Mouse (Mus musculus) stomach, postnatal 0 days (tissue): ENCODE data around the gene Hdc. TPM values are rescaled to one million over a fixed set of nuclear protein-coding genes. Genes with fewer than 3 reads are reported as not detected.
"Not testable (repeated sequence)": the region's sequence is repeated elsewhere in the genome, so short reads cannot be mapped to it uniquely, and the experiment has no call there.

Source experiments
- ATAC-seq: fragments of 200-750 bp; cut with Nextera tagmentation; 2 replicates; pipeline ENCODE4 v1.8.0; 2017; ENCODE audit not compliant: low FRiP score, low TSS enrichment
- DNase-seq: peaks from one replicate; pipeline ENCODE4 v3.0.0-alpha.2; 2016; ENCODE audit warnings: low spot score
- H3K27ac ChIP-seq: fragments of 300-500 bp; sonication (generic); replicated peaks from 2 replicates; pipeline ENCODE4 v1.5.1; 2014; ENCODE audit warnings: mild to moderate bottlenecking, control low read depth
- H3K27me3 ChIP-seq: fragments of 300-500 bp; sonication (generic); 2 replicates; pipeline ENCODE4 v1.6.1; 2014; ENCODE audit warnings: low read length; ENCODE audit not compliant: control insufficient read depth, insufficient read depth
- H3K36me3 ChIP-seq: fragments of 300-500 bp; sonication (generic); 2 replicates; pipeline ENCODE4 v1.6.1; 2014; ENCODE audit warnings: low read length, mixed read lengths; ENCODE audit not compliant: control insufficient read depth, insufficient read depth
- H3K4me1 ChIP-seq: fragments of 300-500 bp; sonication (generic); replicated peaks from 2 replicates; pipeline ENCODE4 v1.6.1; 2014; ENCODE audit warnings: antibody characterized with exemption; ENCODE audit not compliant: control insufficient read depth, insufficient read depth
- H3K4me2 ChIP-seq: fragments of 300-500 bp; sonication (generic); replicated peaks from 2 replicates; pipeline ENCODE4 v1.6.1; 2014; ENCODE audit warnings: low read depth, mild to moderate bottlenecking, control low read depth, moderate library complexity
- H3K4me3 ChIP-seq: fragments of 300-500 bp; sonication (generic); 2 replicates; pipeline ENCODE4 v1.5.1; 2014; ENCODE audit warnings: low read depth, low read length, control low read depth
- H3K9ac ChIP-seq: fragments of 300-500 bp; sonication (generic); 2 replicates; pipeline ENCODE4 v1.6.1; 2014; ENCODE audit warnings: mild to moderate bottlenecking, low read length, control low read depth, mixed read lengths
- H3K9me3 ChIP-seq: fragments of 300-500 bp; sonication (generic); 2 replicates; pipeline ENCODE4 v1.6.1; 2016; ENCODE audit warnings: low read length; ENCODE audit not compliant: control insufficient read depth
- CTCF ChIP-seq: IDR thresholded peaks from 2 replicates; pipeline ENCODE4 v1.5.1; 2016; ENCODE audit warnings: antibody characterized with exemption, low read depth, mild to moderate bottlenecking, moderate library complexity
- EP300 ChIP-seq: optimal IDR thresholded peaks from 2 replicates; pipeline ENCODE3; 2016; ENCODE audit warnings: antibody characterized with exemption
- WGBS: fragments of 180-500 bp; shearing (Covaris S2); extraction: QIAGEN DNeasy Blood & Tissue Kit; methylation state at CpG from one replicate; pipeline ENCODE4 v1.1.7; 2014; 5-methylcytosine and 5-hydroxymethylcytosine counted together
- polyA plus RNA-seq: library from polyadenylated mRNA; unstranded; fragments of >200 nt; fragmentation: Nextera tagmentation; extraction: Ambion mirVana; gene quantifications from 2 replicates; pipeline ENCODE4 v1.2.1, GENCODE M21; 2015

Hdc gene
- polyA plus RNA-seq, 1 experiment from 2014 or later: 2.9 TPM

GRCm38 (mm10) chr2:126623138-126623537 is 4.0 kb upstream of the Hdc start:
- DNase-seq: no peak
- no peaks in the 10 kb centered on the region for H3K27me3 ChIP-seq
- H3K27ac ChIP-seq: no peak overlapping the region
- H3K9me3 ChIP-seq: no peaks in the 10 kb centered on the region
- H3K4me3 ChIP-seq: no peak overlapping the region
- no peaks in the 10 kb centered on the region for H3K36me3 ChIP-seq
- TF ChIP-seq EP300: no peak
- no peak for TF ChIP-seq CTCF
- no peak for ATAC-seq
- no peaks in the 10 kb centered on the region for H3K4me1 ChIP-seq
- H3K9ac ChIP-seq: no peak overlapping the region
- no peak overlapping the region for H3K4me2 ChIP-seq

- no peaks in the 10 kb centered on the region for H3K9me3 ChIP-seq
- no peak overlapping the region for H3K9ac ChIP-seq
- WGBS: 82% methylated on average over 2 of the region's 2 CpGs
- no peaks in the 10 kb centered on the region for H3K36me3 ChIP-seq
- H3K4me3 ChIP-seq: no peak overlapping the region
- H3K4me1 ChIP-seq: no peaks in the 10 kb centered on the region
- H3K27me3 ChIP-seq: no peaks in the 10 kb centered on the region
- H3K4me2 ChIP-seq: no peak overlapping the region
- DNase-seq (no peak), ATAC-seq (no peak)
- no peak for TF ChIP-seq CTCF
- TF ChIP-seq EP300: no peak
- H3K27ac ChIP-seq: no peak overlapping the region
Observed at GRCm38 (mm10) chr2:126622455-126622854, 3.4 kb upstream of the Hdc start.

GRCm38 (mm10) chr2:126618470-126619179 is 474 bp downstream of the Hdc start:
- H3K27me3 ChIP-seq: no peaks in the 10 kb centered on the region
- no peak overlapping the region for H3K9ac ChIP-seq
- H3K36me3 ChIP-seq: no peaks in the 10 kb centered on the region
- ATAC-seq (no peak), DNase-seq (no peak)
- no peaks in the 10 kb centered on the region for H3K4me1 ChIP-seq
- no peaks in the 10 kb centered on the region for H3K9me3 ChIP-seq
- H3K4me2 ChIP-seq: no peak overlapping the region
- WGBS: 30% methylated on average over 8 of the region's 8 CpGs
- H3K4me3 ChIP-seq: no peak overlapping the region
- H3K27ac ChIP-seq: no peak overlapping the region
- TF ChIP-seq EP300 (no peak), CTCF (no peak)

GRCm38 (mm10) chr2:126615355-126615754 is 3.7 kb downstream of the Hdc start:
- WGBS: 94% methylated on average over 3 of the region's 3 CpGs
- H3K9me3 ChIP-seq: no peaks in the 10 kb centered on the region
- no peaks in the 10 kb centered on the region for H3K4me1 ChIP-seq
- no peak overlapping the region for H3K9ac ChIP-seq
- H3K27ac ChIP-seq: no peak overlapping the region
- no peak overlapping the region for H3K4me2 ChIP-seq
- no peak for ATAC-seq
- H3K4me3 ChIP-seq: no peak overlapping the region
- H3K36me3 ChIP-seq: no peaks in the 10 kb centered on the region
- TF ChIP-seq CTCF: no peak
- no peak for TF ChIP-seq EP300
- no peaks in the 10 kb centered on the region for H3K27me3 ChIP-seq
- no peak for DNase-seq

- H3K4me1 ChIP-seq, H3K27ac ChIP-seq, H3K27me3 ChIP-seq, DNase-seq, H3K4me2 ChIP-seq, H3K4me3 ChIP-seq, H3K9me3 ChIP-seq, ATAC-seq, H3K9ac ChIP-seq, H3K36me3 ChIP-seq: not testable (repeated sequence)
- WGBS: 64% methylated on average over 12 of the region's 12 CpGs
Observed at GRCm38 (mm10) chr2:126609600-126609999, 9.5 kb downstream of the Hdc start.

- ATAC-seq (no peak), DNase-seq (no peak)
- Histone ChIP-seq H3K9ac (no peak overlapping the region), H3K4me1 (no peaks in the 10 kb centered on the region), H3K4me3 (no peak overlapping the region), H3K9me3 (no peaks in the 10 kb centered on the region), H3K27ac (0 out of 2 replicates have a peak overlapping the region, but pooled peaks have one; percentile 14), H3K4me2 (no peak overlapping the region), H3K27me3 (no peaks in the 10 kb centered on the region), H3K36me3 (no peaks in the 10 kb centered on the region)
- WGBS: 49% methylated on average over 10 of the region's 10 CpGs
- TF ChIP-seq EP300: no peak
- no peak for TF ChIP-seq CTCF
Observed at GRCm38 (mm10) chr2:126607553-126608203, 11.4 kb downstream of the Hdc start.
